Mouse (Mus musculus): ENCODE measurements at regions not wholly inside any gene's neighbourhood (a gene's known extent, or its start where the extent isn't known, plus 50 kb on each side); places are given as distances from the start of the nearest gene placed in this dataset.

- peak; percentile 28 to 68 for DNase-seq (ENCODE audit: low spot score in 2 of 2)
Observed at GRCm38 (mm10) chr8:35300881-35301521, 464.6 kb upstream of the Gm19410 start.

- no peak for DNase-seq (ENCODE audit: low spot score in 2 of 2)
Observed at GRCm38 (mm10) chr8:35302856-35303255, 462.7 kb upstream of the Gm19410 start.

DNA sequence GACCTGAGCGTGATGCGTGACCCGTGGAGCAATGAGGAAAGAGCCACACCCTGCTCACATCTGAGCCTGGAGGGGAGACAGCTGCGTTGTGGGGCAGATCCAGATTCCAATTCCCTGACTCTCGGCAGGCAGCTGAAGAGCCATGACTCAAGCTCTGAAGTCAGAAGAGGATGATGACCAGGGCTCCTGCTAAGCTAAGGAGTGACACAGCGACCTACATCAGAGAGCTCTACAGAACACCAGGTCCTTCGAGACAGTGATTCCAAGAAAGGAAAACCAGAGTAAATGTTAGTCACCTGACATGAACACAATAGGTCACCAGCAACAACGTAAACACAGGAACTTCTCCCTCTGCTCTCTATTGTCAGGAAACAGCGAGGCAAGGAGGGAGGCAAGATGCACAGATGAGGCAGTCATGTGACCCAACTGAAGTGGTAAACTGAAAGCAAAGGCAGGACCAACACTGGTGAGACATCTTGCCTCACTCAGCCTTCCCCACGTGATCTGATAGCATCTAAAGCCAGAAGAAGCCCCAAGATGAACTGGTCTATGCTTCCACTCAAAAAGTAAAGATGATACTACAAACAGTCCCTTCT is 444.2 kb upstream of the Gm19410 start:
- DNase-seq (ENCODE audit: low spot score in 2 of 2): no peak

- DNase-seq (ENCODE audit: low spot score in 2 of 2): no peak
Observed at GRCm38 (mm10) chr8:35323180-35323975, 442.2 kb upstream of the Gm19410 start.
